Mouse (Mus musculus) forebrain, embryonic 15.5 days (tissue): ENCODE results near the gene Zc3h7b. TPM values are rescaled to one million over a fixed set of nuclear protein-coding genes. Genes with fewer than 3 reads are reported as not detected.
A peak's percentile ranks its signal among the peaks of the same experiment; 100 is the strongest.

ENCODE experiments used
- ATAC-seq: fragments of 200-750 bp; cut with Nextera tagmentation; replicated peaks from 2 replicates; pipeline ENCODE4 v1.8.0; 2017; ENCODE audit warnings: mild to moderate bottlenecking, moderate TSS enrichment, moderate library complexity
- H3K27ac ChIP-seq: fragments of 300-500 bp; sonication (generic); replicated peaks from 2 replicates; pipeline ENCODE4 v1.5.1; 2015; ENCODE audit warnings: mild to moderate bottlenecking, inconsistent platforms
- H3K27me3 ChIP-seq: fragments of 300-500 bp; sonication (generic); 2 replicates; pipeline ENCODE4 v1.6.1; 2015; ENCODE audit warnings: inconsistent platforms
- H3K36me3 ChIP-seq: fragments of 300-500 bp; sonication (generic); 2 replicates; pipeline ENCODE4 v1.6.1; 2015; ENCODE audit warnings: mild to moderate bottlenecking, inconsistent platforms
- H3K4me1 ChIP-seq: fragments of 300-500 bp; sonication (generic); 2 replicates; pipeline ENCODE4 v1.6.1; 2015; ENCODE audit warnings: inconsistent platforms
- H3K4me2 ChIP-seq: fragments of 300-500 bp; sonication (generic); replicated peaks from 2 replicates; pipeline ENCODE4 v1.6.1; 2015; ENCODE audit warnings: mild to moderate bottlenecking, inconsistent platforms
- H3K4me3 ChIP-seq: fragments of 300-500 bp; sonication (generic); 2 replicates; pipeline ENCODE4 v1.5.1; 2015; ENCODE audit warnings: mild to moderate bottlenecking, inconsistent platforms
- H3K9ac ChIP-seq: fragments of 300-500 bp; sonication (generic); replicated peaks from 2 replicates; pipeline ENCODE4 v1.6.1; 2015; ENCODE audit warnings: mild to moderate bottlenecking, inconsistent platforms
- H3K9me3 ChIP-seq: fragments of 300-500 bp; sonication (generic); 2 replicates; pipeline ENCODE4 v1.6.1; 2016; ENCODE audit warnings: inconsistent platforms
- WGBS: fragments of 180-500 bp; shearing (Covaris S2); methylation state at CpG from one replicate; pipeline ENCODE4 v1.1.7; 2015; ENCODE audit warnings: mixed read lengths; 5-methylcytosine and 5-hydroxymethylcytosine counted together
- polyA plus RNA-seq: library from polyadenylated mRNA; unstranded; fragments of >200 nt; fragmentation: Nextera tagmentation; extraction: Ambion mirVana; gene quantifications from 2 replicates; pipeline ENCODE4 v1.2.1, GENCODE M21; 2015

Gene Zc3h7b
- polyA plus RNA-seq, 1 experiment from 2014 or later, result 50.2 TPM

DNA sequence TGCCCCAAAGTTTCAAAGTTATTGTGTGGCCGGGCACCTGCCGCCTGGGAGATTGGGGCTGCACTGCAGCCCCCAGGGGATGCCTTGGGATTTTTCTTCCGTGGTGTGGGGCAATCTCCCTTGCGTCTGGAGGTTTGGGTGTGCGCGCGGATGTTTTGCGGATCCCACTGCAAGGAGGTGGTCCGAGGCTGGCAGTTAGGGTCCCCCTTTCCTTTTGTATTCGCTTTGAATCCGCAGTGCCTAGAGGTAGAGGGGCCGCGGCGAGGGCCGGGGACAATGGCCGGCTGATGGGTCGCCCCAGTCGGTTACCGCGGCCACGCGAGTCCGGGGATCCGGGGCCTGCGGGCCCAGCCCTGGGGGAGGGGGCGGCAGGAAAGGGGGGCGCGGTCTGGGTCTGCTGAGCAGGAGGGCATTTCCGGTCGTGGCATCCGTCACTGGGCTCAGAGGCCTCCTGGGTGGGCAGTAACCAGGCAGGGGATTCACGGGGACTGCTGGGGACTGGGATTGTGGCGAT lies 801 bp downstream of the Zc3h7b start:
- Histone ChIP-seq H3K9me3 (no peaks in the 10 kb centered on the region), H3K4me3 (peak overlapping the region; percentile 81), H3K9ac (peak overlapping the region; percentile 100), H3K4me1 (peaks cover 25% of the 10 kb centered on the region), H3K4me2 (peak overlapping the region; percentile 71), H3K27me3 (no peaks in the 10 kb centered on the region), H3K36me3 (no peaks in the 10 kb centered on the region), H3K27ac (peak overlapping the region; percentile 91)
- peak; percentile 88 for ATAC-seq
- WGBS, result under 1% methylated on average over 33 of the region's 33 CpGs

DNA sequence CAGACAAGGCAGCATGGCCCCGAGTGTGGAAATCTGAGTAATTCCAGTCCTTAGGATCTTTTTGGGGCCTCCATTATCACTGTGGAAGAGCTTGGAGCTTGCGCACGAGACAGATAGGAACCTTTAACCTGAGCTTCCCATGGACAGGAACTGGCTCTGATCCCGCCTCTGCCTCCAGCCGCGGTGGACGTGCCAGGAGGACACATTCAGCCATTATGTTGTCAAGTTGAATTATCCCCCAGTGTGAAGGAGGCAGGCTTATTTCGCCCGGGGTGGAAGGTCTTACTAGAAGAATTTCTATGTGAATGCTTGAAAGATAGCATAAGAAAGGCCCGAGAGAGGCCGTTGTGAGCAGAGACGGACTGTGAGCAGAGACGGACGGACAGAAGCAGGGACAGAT lies 4.9 kb downstream of the Zc3h7b start:
- Histone ChIP-seq H3K9me3 (no peaks in the 10 kb centered on the region), H3K27me3 (no peaks in the 10 kb centered on the region), H3K4me3 (no peak overlapping the region), H3K9ac (no peak overlapping the region), H3K27ac (no peak overlapping the region), H3K4me2 (no peak overlapping the region), H3K36me3 (0 out of 2 replicates have a peak, but pooled peaks cover 3% of the 10 kb centered on the region), H3K4me1 (peaks cover 20% of the 10 kb centered on the region)
- no peak for ATAC-seq
- 69% methylated on average over 14 of the region's 14 CpGs for WGBS

DNA sequence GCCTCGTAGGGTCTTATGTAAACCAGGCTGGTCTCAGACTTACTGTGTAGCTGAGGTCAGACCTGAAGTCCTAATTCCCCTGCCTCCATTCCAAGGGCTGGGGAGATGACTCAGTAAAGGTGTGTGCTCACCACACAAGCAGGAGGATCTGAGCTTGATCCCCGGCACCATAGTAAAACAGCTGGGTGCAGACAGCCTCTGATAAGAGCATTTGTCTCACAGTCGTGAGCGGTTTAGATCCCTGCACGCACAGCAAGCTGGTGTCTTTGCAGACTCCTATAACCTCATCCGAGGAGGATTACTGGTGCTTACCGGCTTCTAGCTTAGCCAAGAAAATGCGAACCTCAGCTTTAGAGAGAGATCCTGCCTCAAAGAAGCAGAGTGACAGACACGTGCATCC lies 8.8 kb downstream of the Zc3h7b start:
- H3K9me3 ChIP-seq, result no peaks in the 10 kb centered on the region
- 95% methylated on average over 9 of the region's 9 CpGs for WGBS
- no peak overlapping the region for H3K9ac ChIP-seq
- H3K4me2 ChIP-seq, result no peak overlapping the region
- H3K4me3 ChIP-seq, result no peak overlapping the region
- no peaks in the 10 kb centered on the region for H3K27me3 ChIP-seq
- 0 out of 2 replicates have a peak, but pooled peaks cover 3% of the 10 kb centered on the region for H3K36me3 ChIP-seq
- H3K4me1 ChIP-seq, result peaks cover 4% of the 10 kb centered on the region; the same call in 1 of the 2 replicates
- H3K27ac ChIP-seq, result no peak overlapping the region
- ATAC-seq, result no peak

DNA sequence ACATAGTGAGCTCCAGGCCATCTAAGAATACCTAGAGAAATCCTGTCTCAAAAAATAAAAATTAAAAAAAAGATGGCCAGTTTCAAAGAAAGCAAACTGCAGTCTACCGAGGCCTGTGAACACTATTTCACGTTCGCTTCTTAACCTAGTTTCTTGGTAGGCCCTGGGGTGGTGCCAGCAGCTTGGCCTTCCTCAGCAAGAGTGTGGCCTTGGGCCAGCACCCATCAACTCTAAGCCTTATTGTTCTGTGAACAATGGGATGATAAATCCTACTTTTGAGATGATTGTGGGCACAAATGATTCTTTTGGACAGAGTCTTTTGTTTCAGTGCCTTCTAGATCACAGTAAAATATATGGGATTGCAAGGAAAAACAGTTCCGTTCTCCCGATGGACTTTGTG lies 13.8 kb downstream of the Zc3h7b start:
- Histone ChIP-seq H3K36me3 (no peaks in the 10 kb centered on the region), H3K4me3 (no peak overlapping the region), H3K4me2 (no peak overlapping the region), H3K9ac (no peak overlapping the region), H3K9me3 (no peaks in the 10 kb centered on the region), H3K27ac (no peak overlapping the region), H3K27me3 (no peaks in the 10 kb centered on the region), H3K4me1 (no peaks in the 10 kb centered on the region)
- ATAC-seq, result no peak
- WGBS, result 71% methylated on average over 5 of the region's 5 CpGs

DNA sequence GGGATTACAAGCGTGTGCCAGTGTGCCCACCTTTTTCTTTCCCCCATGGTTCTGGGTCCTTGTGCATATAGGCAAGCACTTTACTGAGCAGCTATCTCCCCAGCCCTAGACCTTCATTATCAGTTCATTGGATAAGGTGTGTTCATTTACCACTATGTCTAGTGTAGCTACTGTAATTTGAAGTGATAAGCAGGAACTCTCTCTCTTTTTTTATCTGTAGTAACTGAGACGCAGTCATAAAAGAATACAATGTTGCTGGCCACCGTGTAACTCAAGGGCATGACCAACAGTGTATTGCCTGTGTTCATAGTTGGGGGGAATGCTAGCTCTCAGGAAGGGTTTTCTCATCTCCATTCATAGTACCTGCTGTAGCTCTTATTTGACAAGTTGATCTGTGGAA lies 14.7 kb downstream of the Zc3h7b start:
- Histone ChIP-seq H3K27me3 (no peaks in the 10 kb centered on the region), H3K9ac (no peak overlapping the region), H3K27ac (no peak overlapping the region), H3K4me2 (no peak overlapping the region), H3K4me1 (no peaks in the 10 kb centered on the region), H3K36me3 (no peaks in the 10 kb centered on the region), H3K4me3 (no peak overlapping the region), H3K9me3 (no peaks in the 10 kb centered on the region)
- no peak for ATAC-seq
- WGBS, result 84% methylated on average over 3 of the region's 3 CpGs

DNA sequence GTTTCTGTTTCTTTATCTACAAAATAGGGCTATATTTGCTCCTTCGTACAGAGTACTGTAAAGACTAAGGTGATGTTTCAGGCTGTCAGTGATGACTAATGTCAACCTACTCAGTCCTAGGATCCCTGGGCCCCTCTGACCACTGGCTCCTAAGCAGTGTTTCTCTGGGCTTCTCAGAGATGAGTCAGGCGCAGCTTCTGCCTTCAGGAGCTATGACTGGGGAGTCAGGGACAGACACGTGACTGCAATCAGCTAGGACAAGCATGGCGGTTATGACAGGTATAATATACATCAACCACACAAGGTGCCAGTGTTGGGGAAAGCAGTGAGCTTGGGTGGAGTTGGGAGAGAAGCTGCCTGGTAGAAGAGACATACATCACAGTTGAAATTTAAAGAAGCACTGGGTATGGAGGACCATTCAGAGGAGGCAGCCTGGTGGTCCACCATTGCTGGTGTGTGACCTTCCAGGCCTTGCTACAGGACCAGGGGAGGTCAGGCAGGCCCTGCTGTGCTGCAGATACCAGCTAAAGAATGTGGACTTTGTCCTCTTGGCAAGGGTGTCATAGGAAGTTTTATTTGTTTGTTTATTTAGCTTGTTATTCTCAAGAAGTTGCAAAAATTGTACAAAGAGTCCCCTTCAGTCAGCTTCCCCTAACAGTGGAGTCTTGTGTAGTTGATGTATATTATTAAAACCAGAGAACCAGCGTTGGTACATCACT lies 15.7 kb downstream of the Zc3h7b start:
- ATAC-seq, result no peak
- H3K9me3 ChIP-seq, result no peaks in the 10 kb centered on the region
- no peak overlapping the region for H3K9ac ChIP-seq
- no peaks in the 10 kb centered on the region for H3K27me3 ChIP-seq
- H3K4me2 ChIP-seq, result no peak overlapping the region
- no peak overlapping the region for H3K4me3 ChIP-seq
- no peak overlapping the region for H3K27ac ChIP-seq
- no peaks in the 10 kb centered on the region for H3K4me1 ChIP-seq
- H3K36me3 ChIP-seq, result no peaks in the 10 kb centered on the region
- WGBS, result 92% methylated on average over 5 of the region's 5 CpGs

DNA sequence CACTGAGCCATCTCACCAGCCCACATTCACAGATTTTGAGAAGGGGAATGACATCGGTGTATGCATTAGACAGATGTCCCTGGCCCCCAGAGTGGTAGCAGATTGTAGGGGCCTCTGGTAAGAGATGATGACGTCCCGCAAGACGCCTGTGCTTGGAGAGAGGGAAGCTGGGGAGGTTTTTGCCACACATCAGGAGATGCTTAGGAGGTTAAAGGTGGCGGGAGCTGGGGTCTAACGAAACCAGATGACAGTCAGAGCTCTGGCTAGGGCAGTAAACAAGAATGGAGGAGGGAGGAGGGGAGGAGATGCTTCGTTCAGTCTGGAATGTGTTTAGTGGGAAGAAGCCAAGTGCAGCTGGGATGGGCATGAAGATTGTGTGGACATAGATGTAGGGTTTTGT lies 16.5 kb downstream of the Zc3h7b start:
- no peaks in the 10 kb centered on the region for H3K9me3 ChIP-seq
- 87% methylated on average over 7 of the region's 7 CpGs for WGBS
- H3K4me2 ChIP-seq, result no peak overlapping the region
- no peak overlapping the region for H3K9ac ChIP-seq
- no peak overlapping the region for H3K4me3 ChIP-seq
- H3K36me3 ChIP-seq, result no peaks in the 10 kb centered on the region
- H3K27me3 ChIP-seq, result no peaks in the 10 kb centered on the region
- H3K4me1 ChIP-seq, result no peaks in the 10 kb centered on the region
- H3K27ac ChIP-seq, result no peak overlapping the region
- no peak for ATAC-seq

DNA sequence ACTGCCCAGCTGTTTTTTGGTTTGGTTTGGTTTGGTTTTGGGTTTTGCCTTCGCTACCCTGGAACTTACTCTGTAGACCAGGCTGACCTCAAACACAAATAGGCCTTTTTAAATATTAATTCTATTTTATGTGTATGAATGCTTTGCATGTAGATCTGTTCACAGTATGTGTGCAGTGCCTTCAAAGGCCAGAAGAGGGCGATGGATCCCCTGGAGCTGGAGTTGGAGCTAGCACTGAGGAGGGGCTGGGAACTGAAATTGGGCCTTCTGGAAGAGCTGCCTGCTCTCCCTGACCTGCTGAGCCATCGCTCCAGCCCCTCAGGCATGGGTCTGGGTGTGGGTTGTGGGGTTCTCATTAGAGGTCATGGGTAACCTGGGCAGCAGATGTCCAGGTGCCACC lies 17.1 kb downstream of the Zc3h7b start:
- no peaks in the 10 kb centered on the region for H3K27me3 ChIP-seq
- no peak for ATAC-seq
- no peak overlapping the region for H3K4me3 ChIP-seq
- no peaks in the 10 kb centered on the region for H3K4me1 ChIP-seq
- H3K36me3 ChIP-seq, result no peaks in the 10 kb centered on the region
- WGBS, result 91% methylated on average over 3 of the region's 3 CpGs
- no peak overlapping the region for H3K27ac ChIP-seq
- no peak overlapping the region for H3K9ac ChIP-seq
- H3K4me2 ChIP-seq, result no peak overlapping the region
- no peaks in the 10 kb centered on the region for H3K9me3 ChIP-seq

DNA sequence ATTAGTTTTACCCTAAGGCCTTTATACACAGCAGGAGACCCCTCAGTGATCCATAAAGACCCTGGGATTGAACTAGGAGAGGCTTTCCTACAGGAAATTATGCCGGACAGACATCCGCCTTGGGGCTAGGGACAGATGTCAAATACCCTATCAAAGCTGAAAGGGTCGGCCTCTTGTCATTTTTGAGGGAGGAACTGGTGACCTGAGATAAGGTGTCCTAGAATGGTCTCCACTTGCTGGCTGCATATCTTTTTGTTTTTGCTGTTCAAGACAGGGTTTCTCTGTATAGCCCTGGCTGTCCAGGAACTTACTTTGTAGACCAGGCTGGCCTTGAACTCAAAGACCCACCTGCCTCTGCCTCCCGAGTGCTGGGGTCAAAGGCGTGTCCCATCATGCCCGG lies 19.7 kb downstream of the Zc3h7b start:
- no peaks in the 10 kb centered on the region for H3K9me3 ChIP-seq
- no peaks in the 10 kb centered on the region for H3K27me3 ChIP-seq
- no peak for ATAC-seq
- H3K4me2 ChIP-seq, result no peak overlapping the region
- H3K4me1 ChIP-seq, result no peaks in the 10 kb centered on the region
- no peak overlapping the region for H3K4me3 ChIP-seq
- WGBS, result 94% methylated on average over 6 of the region's 6 CpGs
- no peak overlapping the region for H3K9ac ChIP-seq
- no peak overlapping the region for H3K27ac ChIP-seq
- peaks cover 9% of the 10 kb centered on the region for H3K36me3 ChIP-seq

DNA sequence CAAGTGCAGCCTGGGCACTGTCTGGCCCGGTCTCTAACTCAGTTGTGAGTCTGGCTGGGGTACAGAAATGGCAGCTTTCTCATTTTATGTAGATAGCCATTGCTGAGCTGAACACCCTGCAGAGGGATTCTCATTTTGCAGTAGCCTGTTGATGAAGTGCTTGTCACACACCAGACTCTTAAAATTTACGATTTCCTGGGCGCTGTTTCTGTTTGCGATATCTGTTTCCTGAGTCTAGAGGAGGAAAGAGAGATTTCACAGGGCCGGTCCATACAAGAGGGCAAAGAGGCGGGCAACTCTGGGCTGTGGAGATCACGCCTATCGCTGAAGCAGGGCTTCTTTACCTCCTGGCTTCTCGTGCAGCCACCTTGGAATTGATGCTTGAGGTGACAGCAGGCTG lies 20.8 kb downstream of the Zc3h7b start:
- 90% methylated on average over 9 of the region's 9 CpGs for WGBS
- Histone ChIP-seq H3K4me3 (no peak overlapping the region), H3K4me1 (no peaks in the 10 kb centered on the region), H3K4me2 (no peak overlapping the region), H3K27ac (no peak overlapping the region), H3K36me3 (peaks cover 16% of the 10 kb centered on the region), H3K9me3 (no peaks in the 10 kb centered on the region), H3K9ac (no peak overlapping the region), H3K27me3 (no peaks in the 10 kb centered on the region)
- ATAC-seq, result no peak

DNA sequence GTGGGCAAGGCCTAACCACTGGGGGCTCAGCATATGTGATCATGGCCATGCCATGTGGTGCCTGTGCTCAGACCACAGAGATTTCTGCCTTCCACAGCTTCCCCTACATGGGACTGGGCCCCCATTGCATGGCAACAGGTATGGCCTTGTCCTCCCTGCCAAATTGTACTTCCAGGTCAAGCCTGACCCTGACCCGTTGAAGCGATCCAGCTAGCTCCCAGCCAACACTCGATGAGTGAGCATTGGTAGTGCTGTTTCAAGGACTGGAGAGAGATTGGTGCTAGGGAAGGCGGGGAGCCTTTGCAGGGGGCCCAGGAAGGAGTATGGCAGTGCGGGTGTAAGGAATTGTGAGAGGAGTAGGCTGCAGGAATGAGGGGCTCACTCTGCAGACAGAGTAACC lies 21.6 kb downstream of the Zc3h7b start:
- Histone ChIP-seq H3K9ac (no peak overlapping the region), H3K27ac (no peak overlapping the region), H3K4me3 (no peak overlapping the region), H3K9me3 (no peaks in the 10 kb centered on the region), H3K4me1 (no peaks in the 10 kb centered on the region), H3K36me3 (peaks cover 20% of the 10 kb centered on the region), H3K27me3 (no peaks in the 10 kb centered on the region), H3K4me2 (no peak overlapping the region)
- WGBS, result 85% methylated on average over 5 of the region's 5 CpGs
- ATAC-seq, result no peak

DNA sequence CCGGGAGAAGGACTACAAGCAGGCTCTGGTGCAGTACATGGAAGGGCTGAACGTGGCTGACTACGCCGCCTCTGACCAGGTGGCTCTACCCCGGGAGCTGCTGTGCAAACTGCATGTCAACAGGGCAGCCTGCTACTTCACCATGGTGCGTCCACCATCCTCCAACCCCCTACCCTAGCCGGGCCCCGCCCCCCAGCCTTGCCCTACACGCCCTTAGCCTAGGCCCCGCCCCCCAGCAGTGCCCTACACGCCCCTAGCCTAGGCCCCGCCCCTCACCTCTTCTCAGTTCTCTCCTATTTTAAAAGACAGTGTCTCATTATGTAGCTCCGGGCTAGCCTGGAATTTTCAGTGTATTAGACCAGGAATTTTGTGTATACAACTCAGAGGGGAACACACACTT lies 24.2 kb downstream of the Zc3h7b start:
- Histone ChIP-seq H3K4me1 (no peaks in the 10 kb centered on the region), H3K9ac (no peak overlapping the region), H3K9me3 (no peaks in the 10 kb centered on the region), H3K4me2 (no peak overlapping the region), H3K27ac (no peak overlapping the region), H3K27me3 (no peaks in the 10 kb centered on the region), H3K4me3 (no peak overlapping the region), H3K36me3 (peaks cover 46% of the 10 kb centered on the region)
- 0 out of 2 replicates have a peak, but pooled peaks have one; percentile 19 for ATAC-seq
- 67% methylated on average over 13 of the region's 13 CpGs for WGBS
